ENCODE assay signal across 11 mouse cellular contexts in the genomic region with DNA sequence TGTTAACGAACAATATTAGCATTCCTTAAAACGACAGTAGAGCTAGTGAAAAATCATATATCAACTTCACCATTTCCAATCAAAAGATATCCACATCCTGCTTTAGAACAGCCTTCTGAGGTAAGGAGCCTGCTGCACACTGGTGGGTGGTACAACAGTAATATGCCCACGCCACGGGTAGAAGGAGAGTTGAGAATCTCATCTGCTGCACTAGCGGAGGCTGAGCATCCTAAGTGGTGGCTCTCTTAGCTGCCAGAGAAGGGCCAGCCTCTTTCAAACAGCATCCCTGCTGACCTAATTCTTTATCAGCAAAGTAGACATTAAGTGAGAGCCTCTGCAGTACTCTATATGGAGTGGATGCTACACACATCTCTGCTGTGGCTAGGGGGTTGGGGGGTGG.
"Had no signal": no experiment of that assay in that cellular context is flagged by ENCODE, and none has a peak within 500 bp of the region (broad histone marks: within the 10 kb centered on the region; RNA-seq: fewer than 3 reads in every experiment).

No protein-coding gene starts in this region.

- H3K27ac ChIP-seq: layer of hippocampus, adult 2 months; limb, embryonic 10.5 days; liver, embryonic 15.5 days; stomach, postnatal 0 days had no signal

- H3K4me3 ChIP-seq: layer of hippocampus, adult 2 months; limb, embryonic 10.5 days; liver, embryonic 15.5 days had no signal

- H3K27me3 ChIP-seq: liver, embryonic 15.5 days had no signal

- H3K4me1 ChIP-seq: limb, embryonic 10.5 days; liver, embryonic 15.5 days had no signal

- DNase-seq: kidney, adult 18-20 months; kidney, postnatal 10 days; kidney, postnatal 4 days; lung, adult 2 months; lung, postnatal 36 days; thymus, adult 18-20 months; thymus, postnatal 25 days had no signal
